Mouse (Mus musculus) intestine, postnatal 0 days (tissue): ENCODE measurements at regions not wholly inside any gene's neighbourhood (a gene's known extent, or its start where the extent isn't known, plus 50 kb on each side); places are given as distances from the start of the nearest gene placed in this dataset.

Experiments used
- ATAC-seq: fragments of 200-750 bp; cut with Nextera tagmentation; 2 replicates; pipeline ENCODE4 v1.8.0; 2017; ENCODE audit warnings: mild to moderate bottlenecking, moderate TSS enrichment, moderate library complexity
- H3K27ac ChIP-seq: fragments of 300-500 bp; sonication (generic); 2 replicates; pipeline ENCODE4 v1.5.1; 2014; ENCODE audit warnings: mild to moderate bottlenecking, low read depth, low read length, moderate library complexity
- H3K27me3 ChIP-seq: fragments of 300-500 bp; sonication (generic); replicated peaks from 2 replicates; pipeline ENCODE4 v1.6.1; 2014; ENCODE audit warnings: low read length, mixed read lengths; ENCODE audit not compliant: control insufficient read depth, insufficient read depth
- H3K36me3 ChIP-seq: fragments of 300-500 bp; sonication (generic); 2 replicates; pipeline ENCODE4 v1.6.1; 2014; ENCODE audit warnings: mild to moderate bottlenecking, moderate library complexity; ENCODE audit not compliant: control insufficient read depth, insufficient read depth
- H3K4me1 ChIP-seq: fragments of 300-500 bp; sonication (generic); replicated peaks from 2 replicates; pipeline ENCODE4 v1.6.1; 2014; ENCODE audit warnings: antibody characterized with exemption, low read length, mixed read lengths; ENCODE audit not compliant: control insufficient read depth, insufficient read depth
- H3K4me2 ChIP-seq: fragments of 300-500 bp; sonication (generic); replicated peaks from 2 replicates; pipeline ENCODE4 v1.6.1; 2014; ENCODE audit warnings: low read depth, mild to moderate bottlenecking, moderate library complexity
- H3K4me3 ChIP-seq: fragments of 300-500 bp; sonication (generic); 2 replicates; pipeline ENCODE4 v1.5.1; 2014; ENCODE audit warnings: low read depth, low read length
- H3K9ac ChIP-seq: fragments of 300-500 bp; sonication (generic); 2 replicates; pipeline ENCODE4 v1.6.1; 2014; ENCODE audit warnings: mild to moderate bottlenecking, low read depth, low read length
- H3K9me3 ChIP-seq: fragments of 300-500 bp; sonication (generic); 2 replicates; pipeline ENCODE4 v1.6.1; 2016; ENCODE audit warnings: mixed run types; ENCODE audit not compliant: control insufficient read depth
- CTCF ChIP-seq: sonication (generic); IDR thresholded peaks from 2 replicates; pipeline ENCODE4 v1.5.1; 2016; ENCODE audit warnings: low read depth, mild to moderate bottlenecking, control low read depth, antibody characterized with exemption, moderate library complexity
- WGBS: fragments of 180-500 bp; shearing (Covaris S2); extraction: QIAGEN DNeasy Blood & Tissue Kit; methylation state at CpG from one replicate; pipeline ENCODE4 v1.1.7; 2014; 5-methylcytosine and 5-hydroxymethylcytosine counted together

DNA sequence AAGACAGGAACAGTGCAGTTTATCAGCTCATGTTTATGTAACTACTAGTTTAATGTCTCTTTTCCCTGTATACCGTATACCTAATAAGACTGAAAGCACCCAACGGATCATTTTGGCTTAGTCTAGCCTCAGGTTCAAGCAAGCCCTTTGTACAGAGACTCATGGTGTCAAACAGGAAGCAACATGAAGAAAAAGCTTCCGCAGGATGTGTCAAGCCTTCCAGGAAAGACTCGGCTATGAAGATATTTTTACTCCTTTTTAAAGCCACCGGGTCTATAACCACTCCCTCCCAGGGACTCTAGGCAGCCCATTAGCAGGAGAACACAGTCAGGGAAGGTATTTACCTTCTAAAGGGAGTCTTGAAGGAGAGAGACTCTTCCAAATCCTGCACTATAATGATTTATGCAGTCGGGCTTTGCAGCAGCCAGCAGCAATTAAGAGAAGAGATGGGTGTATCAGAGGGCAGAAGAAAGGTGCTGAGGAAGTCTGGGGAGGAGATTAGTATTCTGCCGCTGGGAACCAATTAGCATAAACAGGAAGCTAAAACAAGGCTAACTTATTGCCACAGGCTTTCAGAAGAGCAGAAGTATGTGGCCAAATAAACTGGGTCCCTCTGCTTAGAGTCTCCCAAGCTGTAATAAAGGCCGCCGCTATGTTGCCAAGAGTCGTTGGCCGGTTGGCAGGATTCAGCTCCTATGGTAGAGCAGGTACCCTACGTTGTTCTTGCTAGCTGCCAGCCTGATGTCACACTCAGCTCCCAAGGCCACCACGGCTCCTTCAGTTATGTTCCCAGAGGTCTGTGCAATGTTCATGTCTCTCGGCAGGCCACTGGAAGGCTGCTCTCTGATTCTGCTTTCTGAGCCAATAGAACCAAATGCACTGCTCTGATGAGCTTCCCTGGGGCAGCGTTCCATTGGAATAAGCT lies 98.7 kb downstream of the Tsen15 start:
- H3K36me3 ChIP-seq, result no peaks in the 10 kb centered on the region
- H3K9ac ChIP-seq, result no peak overlapping the region
- no peak for ATAC-seq
- H3K27me3 ChIP-seq, result no peaks in the 10 kb centered on the region
- H3K4me3 ChIP-seq, result no peak overlapping the region
- no peak for TF ChIP-seq CTCF
- H3K9me3 ChIP-seq, result no peaks in the 10 kb centered on the region
- WGBS, result 56% methylated on average over 15 of the region's 15 CpGs
- H3K27ac ChIP-seq, result no peak overlapping the region
- H3K4me1 ChIP-seq, result no peaks in the 10 kb centered on the region
- no peak overlapping the region for H3K4me2 ChIP-seq

DNA sequence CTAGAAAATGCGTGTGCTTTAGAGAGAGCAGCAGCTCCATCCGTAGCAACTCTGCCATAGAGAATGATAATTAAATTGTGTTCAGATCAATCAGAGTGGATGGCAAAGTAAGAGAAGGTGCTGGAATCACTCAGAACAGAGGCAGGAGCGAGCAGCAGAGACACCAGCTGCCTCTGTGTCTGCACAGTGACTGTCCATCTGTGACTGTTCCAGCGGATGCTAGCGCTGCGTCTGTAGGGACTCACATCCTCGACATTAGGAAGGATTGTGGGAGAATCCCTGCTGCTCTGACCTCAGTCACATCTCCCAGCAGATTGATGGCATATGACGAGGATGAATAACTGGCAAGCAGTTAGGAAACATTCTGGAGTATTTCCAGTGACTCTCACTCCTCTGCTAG lies 99.8 kb downstream of the Tsen15 start:
- 83% methylated on average over 8 of the region's 8 CpGs for WGBS
- no peak for TF ChIP-seq CTCF
- ATAC-seq, result no peak
- no peak overlapping the region for H3K4me2 ChIP-seq
- no peaks in the 10 kb centered on the region for H3K9me3 ChIP-seq
- H3K27me3 ChIP-seq, result no peaks in the 10 kb centered on the region
- no peak overlapping the region for H3K4me3 ChIP-seq
- H3K9ac ChIP-seq, result no peak overlapping the region
- H3K36me3 ChIP-seq, result no peaks in the 10 kb centered on the region
- H3K4me1 ChIP-seq, result no peaks in the 10 kb centered on the region
- H3K27ac ChIP-seq, result no peak overlapping the region

DNA sequence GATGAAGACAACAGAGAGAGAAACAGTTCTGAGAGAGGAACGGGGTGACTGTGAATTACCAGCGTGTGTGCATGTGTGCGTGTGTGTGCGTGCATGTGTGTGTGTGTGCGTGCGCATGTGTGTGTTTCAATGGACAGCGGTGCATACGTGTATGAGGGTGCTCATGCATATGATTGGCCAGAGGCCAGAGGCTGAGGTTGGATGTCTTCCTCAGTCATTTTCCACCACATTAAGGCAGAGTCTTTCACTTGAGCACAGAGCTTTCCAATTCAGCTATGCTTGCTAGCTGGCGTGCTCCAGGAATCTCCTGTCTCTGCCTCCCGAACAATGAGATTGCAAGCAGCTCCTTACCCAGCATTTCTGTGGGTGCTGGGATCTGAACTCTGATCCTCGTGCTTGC lies 104.4 kb downstream of the Tsen15 start:
- no peak for ATAC-seq
- Histone ChIP-seq H3K9me3 (no peaks in the 10 kb centered on the region), H3K27ac (no peak overlapping the region), H3K4me2 (no peak overlapping the region), H3K27me3 (no peaks in the 10 kb centered on the region), H3K36me3 (no peaks in the 10 kb centered on the region), H3K4me1 (no peaks in the 10 kb centered on the region), H3K9ac (no peak overlapping the region), H3K4me3 (no peak overlapping the region)
- 93% methylated on average over 11 of the region's 11 CpGs for WGBS
- TF ChIP-seq CTCF, result no peak

DNA sequence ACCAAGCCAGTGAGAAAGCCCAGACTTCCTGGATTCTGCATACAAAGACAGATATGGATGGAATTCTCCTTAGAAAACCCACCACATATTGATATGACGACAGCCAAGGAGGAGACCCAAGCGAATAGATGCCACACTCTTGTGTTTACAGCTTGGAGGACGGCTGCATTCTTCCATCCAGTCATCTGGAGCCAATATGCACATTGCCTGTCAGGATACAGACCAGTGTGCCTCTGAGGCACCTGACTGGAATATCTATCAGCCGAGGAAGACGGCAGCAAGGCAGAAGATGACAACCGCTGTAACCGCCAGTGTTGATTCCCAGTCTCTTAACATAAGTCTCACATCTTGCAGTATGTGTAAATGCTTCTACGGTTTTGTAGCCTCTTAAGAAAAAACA lies 105.3 kb downstream of the Tsen15 start:
- no peak for TF ChIP-seq CTCF
- 75% methylated on average over 8 of the region's 8 CpGs for WGBS
- H3K9me3 ChIP-seq, result no peaks in the 10 kb centered on the region

DNA sequence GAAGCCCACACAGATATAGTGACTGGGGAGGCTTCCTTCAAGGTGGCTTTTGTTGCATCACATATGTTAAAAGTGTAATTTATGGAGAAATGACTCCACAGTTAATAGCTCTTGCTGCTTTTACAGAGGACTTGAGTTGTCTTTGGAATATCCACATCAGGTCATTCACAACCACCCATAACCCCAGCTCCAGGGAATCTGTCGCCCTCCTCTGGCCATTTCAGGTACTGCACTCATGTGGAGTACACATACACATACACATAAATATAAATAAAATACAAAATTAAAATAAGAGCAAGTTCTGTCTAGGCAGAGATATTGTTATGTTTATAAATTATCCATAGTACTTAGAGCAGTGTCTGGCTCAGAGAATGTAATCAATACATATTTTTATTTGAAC lies 106.5 kb downstream of the Tsen15 start:
- Histone ChIP-seq H3K27ac (no peak overlapping the region), H3K4me2 (no peak overlapping the region), H3K4me3 (no peak overlapping the region), H3K9ac (no peak overlapping the region), H3K9me3 (no peaks in the 10 kb centered on the region), H3K27me3 (no peaks in the 10 kb centered on the region), H3K36me3 (no peaks in the 10 kb centered on the region), H3K4me1 (no peaks in the 10 kb centered on the region)
- peak; percentile 65 for TF ChIP-seq CTCF
- no peak for ATAC-seq
- 40% methylated on average over 1 of the region's 1 CpGs for WGBS

More for the DNA sequence above, 105.3 kb downstream of the Tsen15 start:
- Histone ChIP-seq H3K9ac (no peak overlapping the region), H3K27ac (no peak overlapping the region), H3K4me2 (no peak overlapping the region), H3K36me3 (no peaks in the 10 kb centered on the region), H3K4me1 (no peaks in the 10 kb centered on the region), H3K4me3 (no peak overlapping the region), H3K27me3 (no peaks in the 10 kb centered on the region)
- ATAC-seq, result no peak

DNA sequence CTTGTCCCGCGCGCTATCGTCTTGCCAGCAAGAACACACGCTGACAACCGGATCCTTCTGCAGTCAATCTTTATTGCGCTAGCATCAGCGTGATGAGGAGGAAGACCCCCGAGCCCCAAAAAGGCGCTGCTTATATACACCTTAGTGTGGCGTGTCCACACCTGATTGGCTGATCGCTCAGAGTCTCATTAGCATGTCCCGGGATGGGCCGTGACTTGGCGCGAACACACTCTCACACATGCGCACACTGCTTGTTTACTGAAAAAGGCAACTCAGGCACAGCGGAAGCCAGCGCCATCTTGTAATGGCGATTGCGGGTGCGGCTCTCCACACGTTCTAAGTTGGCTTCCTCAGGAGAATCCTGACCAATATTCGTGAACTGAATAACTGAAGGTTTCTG lies 111.5 kb downstream of the Tsen15 start:
- Histone ChIP-seq H3K4me2 (no peak overlapping the region), H3K9ac (no peak overlapping the region), H3K27ac (no peak overlapping the region), H3K4me1 (no peaks in the 10 kb centered on the region), H3K9me3 (no peaks in the 10 kb centered on the region), H3K27me3 (no peaks in the 10 kb centered on the region), H3K36me3 (no peaks in the 10 kb centered on the region), H3K4me3 (no peak overlapping the region)
- 98% methylated on average over 24 of the region's 24 CpGs for WGBS
- no peak for ATAC-seq
- TF ChIP-seq CTCF, result no peak
